Mouse (Mus musculus): ENCODE measurements around the gene Plekhg1.

GRCm38 (mm10) chr10:3905747-3906146 lies 165.6 kb downstream of the Plekhg1 start:
- TF ChIP-seq CTCF (IDR thresholded peaks at IDR 0.05; ENCODE audit: low read depth): no peak
- TF ChIP-seq EP300 (optimal IDR thresholded peaks at IDR 0.05): no peak
